Mouse (Mus musculus) CH12F3 (cell line): Measurements from ENCODE around the gene Dact2.

Experiments
- in situ Hi-C: fragments of 300-500 bp; cut with MboI; formaldehyde crosslinking; loops from 2 replicates; pipeline ENCODE4 v1.14.3; 2020; ENCODE audit warnings: low sequenced_read_pairs

Gene Dact2

DNA sequence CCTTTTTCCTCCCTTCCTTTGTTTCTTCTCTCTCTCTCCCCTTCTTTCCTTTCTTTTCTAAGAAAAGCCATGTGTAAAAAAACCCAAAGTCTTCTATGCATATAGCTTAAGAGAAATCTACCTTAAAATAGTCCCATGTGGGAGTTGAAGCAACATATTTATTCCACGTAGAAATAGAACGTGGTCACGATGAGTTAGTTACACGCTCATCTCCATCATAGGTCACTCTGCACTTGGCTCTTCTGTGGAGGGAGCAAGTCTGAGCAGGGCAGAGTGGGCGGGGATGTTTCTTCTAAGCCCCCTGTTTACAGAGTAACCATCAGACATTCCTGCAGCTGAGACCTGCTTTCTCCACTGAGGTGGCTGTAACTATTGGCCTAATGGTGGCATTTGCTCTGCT is 27.1 kb downstream of the Dact2 start:
- in situ Hi-C loops, result no loop called here

DNA sequence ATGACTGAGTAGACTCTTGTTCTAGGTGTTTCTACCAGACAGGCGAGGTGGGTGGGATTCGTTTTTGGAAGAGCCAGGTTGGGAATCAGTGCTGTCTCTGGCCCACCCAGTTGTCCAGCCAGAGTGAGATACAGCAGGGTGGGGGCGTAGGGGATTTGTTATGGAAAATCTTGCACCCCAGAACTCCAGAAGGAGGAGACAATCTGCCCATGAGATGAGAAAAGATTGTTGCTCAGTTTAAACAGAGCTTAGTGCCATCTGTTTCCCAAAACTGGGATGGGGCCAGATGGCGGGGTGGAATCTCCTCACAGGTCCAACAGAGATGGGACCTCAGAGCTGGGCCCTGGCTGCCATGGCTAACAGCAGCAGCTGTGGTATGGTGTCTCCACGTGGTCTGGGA is 28.4 kb downstream of the Dact2 start:
- in situ Hi-C loops, result no loop called here

DNA sequence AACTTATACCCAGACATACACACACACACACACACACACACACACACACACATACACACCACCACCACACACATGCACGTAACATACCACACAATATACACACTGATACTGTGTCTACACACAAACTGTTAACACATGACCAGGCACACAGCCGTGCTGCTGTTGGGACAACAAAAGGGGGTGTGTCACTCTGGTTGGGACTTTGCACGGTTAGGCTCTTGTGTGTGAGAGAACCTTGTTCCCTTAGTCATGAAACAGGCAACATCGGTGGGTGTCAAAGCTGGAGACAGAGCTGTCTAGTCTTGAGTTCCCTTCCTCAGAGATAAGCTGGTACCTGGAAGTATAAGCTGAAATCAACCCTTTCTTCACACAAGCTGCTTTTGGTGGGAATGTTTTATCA is 29.1 kb downstream of the Dact2 start:
- in situ Hi-C loops, result no loop called here

DNA sequence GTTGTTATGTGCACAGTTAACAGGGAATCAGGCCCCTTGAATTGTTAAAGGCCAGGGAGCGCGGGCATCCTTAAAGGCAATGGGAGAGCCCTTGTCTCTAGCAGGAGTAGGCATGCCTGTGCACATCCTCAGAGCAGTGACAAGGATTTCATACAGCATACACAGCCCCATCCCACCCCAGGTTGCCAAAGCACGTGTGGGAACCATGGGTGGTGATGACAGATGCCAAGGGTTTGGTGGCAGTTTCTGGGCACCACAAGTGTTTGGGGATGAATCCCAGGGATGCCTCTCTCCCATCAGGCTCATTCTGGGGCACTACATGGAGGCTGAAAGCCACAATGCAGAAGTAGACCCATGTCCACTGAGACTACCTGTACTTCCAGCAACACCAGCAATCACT is 29.7 kb downstream of the Dact2 start:
- in situ Hi-C loops, result no loop called here

DNA sequence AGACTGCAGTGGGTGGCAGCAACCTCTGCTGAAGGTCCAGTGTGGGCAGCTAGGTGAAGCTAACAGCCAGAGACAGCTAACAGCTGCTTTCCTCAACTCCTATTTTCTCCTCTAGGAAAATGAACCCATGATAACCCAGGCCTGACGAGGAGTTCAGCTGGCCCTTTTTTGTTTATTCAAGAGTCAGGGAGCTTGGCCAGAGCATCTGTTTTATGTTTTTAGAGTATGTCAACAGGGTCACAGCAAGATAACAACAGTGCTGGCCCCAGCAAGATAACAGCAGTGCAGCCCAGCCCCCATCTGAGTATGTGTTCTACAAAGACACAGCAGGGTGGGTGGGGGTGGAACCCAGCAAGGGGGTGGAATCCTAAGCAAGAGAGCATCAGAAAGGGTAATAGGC is 30.6 kb downstream of the Dact2 start:
- in situ Hi-C loops, result no loop called here

DNA sequence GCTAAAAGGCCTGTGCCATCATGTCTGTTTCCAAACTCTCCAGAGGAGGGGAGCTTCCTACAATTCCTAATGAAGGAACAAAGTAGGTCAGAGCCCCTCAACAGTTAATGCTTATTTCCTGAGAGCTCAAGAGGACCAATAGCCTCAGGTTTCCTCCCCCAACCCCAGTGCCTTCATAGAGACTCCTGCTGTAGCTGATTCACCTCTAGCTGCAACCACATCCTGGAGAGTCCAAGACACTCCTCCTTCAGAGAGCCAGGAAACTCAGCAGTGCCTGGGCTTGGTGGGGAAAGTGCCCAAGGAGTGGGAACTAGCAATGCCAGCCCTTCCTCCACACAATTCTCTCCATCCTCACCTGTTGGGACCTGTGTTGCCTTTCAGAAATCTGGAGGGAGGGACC is 31.4 kb downstream of the Dact2 start:
- in situ Hi-C loops, result no loop called here

DNA sequence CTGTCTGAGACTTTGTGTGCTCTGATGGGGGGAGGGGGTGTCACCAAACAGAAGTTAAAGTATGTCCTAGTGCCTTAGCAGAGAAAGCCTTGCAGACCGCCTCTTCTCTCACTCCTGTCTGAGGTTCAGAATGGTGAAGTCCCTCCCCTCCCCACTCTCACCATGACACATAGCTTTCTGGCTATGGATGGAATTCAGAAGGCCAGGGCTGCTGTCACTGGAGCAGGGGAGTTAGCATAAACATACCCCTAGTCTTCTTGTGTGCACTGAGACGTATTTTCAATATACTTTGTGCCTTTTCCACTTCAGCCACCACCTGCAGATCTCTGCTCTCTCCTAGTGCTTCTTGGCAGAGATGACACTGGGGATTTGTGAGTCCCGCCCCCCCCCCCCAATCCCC is 31.9 kb downstream of the Dact2 start:
- in situ Hi-C loops, result no loop called here

DNA sequence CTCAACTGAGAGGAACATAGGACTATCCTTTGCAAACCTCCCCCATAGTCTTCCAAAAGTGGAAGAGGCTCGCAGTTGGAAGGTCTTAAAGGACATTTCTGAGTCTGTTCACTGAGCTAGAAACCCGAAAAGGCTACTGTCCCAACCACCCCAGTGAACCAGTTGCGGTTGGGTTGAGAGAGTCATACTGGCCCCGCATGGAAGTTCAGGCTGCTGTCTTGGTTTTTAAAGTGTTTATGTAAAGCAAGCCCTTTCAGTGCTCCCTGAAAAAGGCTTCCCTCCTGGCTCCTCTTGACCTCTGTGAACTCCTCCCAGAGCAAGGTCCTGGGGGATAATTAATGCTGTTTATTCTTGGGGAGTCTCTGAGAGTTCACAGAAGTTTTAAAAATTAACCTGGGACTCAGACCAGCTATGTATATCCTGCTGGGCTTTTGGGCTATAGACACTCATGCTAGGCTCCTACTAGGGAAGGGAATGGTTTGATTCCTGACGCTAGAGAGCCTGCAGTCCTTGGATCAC is 33.1 kb downstream of the Dact2 start:
- in situ Hi-C loops, result no loop called here

DNA sequence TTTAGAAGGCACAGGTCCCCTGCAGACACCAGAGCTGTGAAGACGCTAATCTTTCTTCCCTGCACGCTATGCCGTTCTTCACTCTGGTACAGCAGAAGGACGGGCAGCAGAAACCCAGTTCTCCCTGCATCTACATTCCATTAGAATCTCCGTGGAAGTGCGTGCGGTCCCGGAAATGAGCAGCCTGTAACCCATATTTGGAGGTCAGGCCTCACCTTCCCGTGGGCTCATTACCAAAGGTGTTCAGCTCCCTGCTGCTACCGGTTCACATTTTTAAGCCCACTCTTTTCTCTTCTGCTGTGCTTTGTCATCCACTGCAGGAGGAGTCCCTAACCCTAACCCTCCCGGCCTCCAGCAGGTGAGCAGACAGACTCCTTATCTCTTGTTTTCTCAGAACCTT is 34.7 kb downstream of the Dact2 start:
- in situ Hi-C loops, result no loop called here

DNA sequence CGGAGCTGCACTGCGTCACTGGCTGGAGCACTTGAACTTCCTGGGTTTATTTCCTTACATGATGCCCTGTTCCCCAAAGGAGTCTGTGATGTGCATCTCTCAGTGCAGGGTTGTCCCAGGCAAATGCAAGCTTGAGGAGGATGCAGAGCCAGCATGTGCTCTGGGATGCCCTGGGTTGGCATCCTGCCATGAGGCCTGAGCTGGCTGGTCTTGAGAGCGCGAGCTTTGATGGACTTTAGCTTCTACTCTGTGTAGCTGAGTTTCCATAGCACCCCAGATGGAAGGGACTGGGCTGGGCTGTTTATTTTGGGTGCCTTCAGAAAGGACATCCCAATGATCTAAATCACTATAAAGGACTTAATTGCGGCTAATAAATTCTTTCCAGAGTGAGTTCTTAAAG is 36.5 kb downstream of the Dact2 start:
- in situ Hi-C loops, result no loop called here

DNA sequence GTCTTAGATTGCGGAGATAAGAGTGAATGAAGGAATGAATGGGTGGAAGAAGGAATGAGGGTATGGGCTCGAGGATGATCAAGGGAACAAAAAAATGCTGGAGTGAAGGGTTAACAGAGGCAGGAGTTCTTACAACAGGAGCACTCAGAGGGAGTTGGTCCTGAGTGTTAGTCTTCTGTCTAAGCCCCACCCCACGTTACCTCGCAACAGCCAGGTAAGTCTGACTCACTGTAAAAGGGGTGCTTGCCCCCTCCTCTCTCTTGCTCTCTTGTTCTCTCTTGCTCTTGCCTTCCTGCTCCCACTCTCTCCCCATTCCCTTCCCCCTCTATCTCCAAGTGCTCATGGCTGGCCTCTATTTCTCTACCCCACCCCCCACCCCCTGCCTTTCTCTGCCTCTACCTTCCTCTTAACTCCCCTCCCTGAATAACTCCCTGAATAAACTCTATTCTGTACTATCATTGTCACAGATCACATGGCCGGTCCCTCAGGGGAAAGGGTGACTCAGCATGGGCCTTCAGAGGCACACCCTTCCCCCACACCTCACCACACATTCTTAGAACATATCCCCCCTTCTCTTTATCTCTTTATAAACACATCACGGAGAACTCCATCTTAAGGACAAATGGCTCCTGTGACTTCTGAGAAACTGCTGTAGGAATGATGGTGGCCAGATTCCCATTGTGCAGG is 37.2 kb downstream of the Dact2 start:
- in situ Hi-C loops, result no loop called here

DNA sequence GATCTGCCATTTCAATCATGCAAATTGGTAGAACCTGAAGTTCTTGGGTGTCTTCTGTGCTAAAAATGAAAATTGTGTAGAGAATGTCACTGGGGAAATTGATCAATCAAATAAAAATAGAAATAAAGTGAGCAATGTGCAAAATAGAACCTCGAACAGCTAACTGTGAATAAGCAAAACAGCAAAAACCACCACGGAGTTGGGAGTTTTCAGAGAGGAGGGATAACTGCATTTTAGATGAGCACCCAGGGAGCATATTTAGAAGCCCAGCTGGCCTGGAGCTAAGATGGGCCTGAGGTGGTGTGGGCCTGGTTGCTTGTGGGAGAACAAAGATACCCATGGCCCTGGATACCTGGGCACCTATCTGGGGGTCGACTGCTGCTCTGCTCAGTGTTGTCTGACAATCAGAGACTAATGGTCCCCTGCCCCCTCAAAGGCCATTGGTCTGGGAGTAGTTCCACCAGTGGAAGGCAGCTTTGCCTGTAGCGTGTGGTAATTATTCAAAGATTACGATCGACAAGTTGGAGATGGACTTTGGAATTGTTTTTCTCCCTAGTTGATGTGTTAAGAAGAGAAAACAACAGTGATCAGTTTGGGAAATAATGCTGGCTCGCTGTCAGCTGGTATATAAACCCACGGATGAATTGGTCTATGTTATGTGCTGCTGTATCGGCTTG is 38.0 kb downstream of the Dact2 start:
- in situ Hi-C loops, result no loop called here

DNA sequence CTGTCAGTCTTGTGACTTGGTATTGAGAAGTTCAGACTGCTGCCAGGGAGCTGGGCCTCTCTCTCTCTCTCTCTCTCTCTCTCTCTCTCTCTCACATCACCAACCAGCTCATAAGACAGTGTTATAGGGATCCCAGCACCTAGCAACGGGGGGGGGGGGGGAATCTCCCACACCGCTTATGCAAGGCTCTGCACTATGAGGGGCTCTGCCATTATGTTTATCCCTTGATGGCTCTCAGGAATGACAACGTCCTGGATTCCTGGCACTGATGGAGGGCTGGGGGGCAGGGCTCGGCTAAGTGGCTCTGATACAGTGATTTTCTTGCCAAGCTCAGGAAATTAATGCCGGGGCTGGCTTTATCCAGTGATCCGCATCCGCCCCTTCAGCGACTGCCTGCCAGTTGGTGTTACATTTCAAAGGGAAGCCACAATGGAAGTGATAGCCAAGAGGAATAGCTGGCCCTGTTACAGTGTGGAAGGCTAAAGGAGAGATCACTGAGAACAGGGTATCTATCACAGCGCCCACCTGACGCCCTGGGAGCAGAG is 38.7 kb downstream of the Dact2 start:
- in situ Hi-C loops, result no loop called here

DNA sequence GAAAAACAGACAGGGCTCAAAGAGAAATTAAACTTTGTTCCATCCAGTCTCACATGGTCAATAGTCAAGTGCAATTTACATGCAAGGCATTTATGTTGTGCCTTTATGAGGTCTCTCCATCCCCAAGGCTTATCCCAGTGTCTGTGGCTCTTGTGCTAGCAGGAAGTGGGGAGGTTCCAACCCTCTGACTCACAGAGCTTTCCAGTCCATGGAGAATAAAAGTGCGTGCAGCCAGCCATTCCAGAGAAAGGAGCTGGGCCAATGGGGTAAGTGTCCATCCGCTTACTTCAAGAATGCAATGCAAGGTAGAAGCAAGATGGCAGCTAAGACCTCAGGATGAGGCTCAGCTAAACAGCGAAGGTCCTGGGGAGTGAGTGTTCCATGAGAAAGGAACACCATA is 43.3 kb downstream of the Dact2 start:
- in situ Hi-C loops, result no loop called here

DNA sequence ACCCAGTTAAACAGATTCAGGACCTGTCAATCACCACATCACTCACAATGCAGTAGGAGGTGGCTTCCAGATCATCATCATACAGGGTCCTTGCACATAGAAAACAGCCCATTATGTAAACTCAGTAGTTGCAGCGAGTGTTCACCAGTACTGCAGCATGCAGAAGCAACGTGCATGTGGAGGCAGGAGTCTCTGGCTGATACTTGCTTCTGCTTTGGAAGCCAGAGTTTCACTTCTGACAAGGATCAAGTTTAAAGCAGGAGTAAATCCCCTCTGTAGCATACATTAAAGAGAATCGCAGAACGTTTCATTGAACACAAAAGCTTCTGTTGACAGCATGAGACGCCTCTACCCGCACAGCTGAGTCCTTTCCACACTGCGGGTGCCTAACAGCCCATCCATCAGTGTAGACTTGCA is 46.3 kb downstream of the Dact2 start:
- in situ Hi-C loops, result no loop called here
